Mouse (Mus musculus) kidney, postnatal 4 days (tissue): ENCODE measurements around the gene 6030445D17Rik.

Experiments used
- DNase-seq, 2 experiments: peaks; one replicate each; pipeline ENCODE4 v3.0.0; 2021; ENCODE audit warnings: mixed read lengths in 2 of 2

6030445D17Rik gene

DNA sequence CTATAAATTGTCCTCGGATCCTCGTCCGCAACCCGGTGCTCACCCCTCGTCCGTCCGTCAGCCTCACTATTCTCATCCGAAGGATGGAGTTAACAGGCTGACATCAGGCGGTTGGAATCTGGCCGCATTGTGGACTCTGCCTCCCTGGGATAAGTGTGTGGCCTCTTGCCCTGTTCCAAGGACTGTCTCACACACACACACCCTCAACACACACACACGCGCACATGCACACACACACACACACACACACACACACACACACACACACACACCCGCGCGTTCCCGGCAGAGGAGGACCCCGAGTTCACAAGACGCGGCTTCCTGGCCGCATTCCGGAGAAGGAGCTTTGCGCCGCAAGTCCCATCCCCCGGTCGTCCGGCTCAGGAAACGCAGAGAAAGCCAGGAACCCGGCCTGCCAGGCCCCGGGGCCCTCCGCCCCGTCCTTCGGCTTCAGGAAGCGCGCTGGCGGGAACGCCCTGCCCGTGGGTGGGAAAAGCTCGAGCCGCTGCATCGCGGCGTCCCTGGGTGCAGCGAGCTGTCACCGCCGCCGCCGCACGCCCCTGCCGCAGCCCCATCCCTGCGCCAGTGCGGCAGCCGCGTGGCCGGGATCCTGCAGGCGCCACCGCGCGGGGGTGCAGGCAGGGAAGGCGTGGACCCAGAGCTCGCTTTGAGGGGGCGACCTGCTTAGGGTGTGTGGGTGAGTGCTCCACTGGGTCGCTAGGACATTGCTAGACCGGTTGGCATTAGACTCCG lies at the start of gene 6030445D17Rik:
TSS of gene 6030445D17Rik (plus strand) at position 165 of the 753 bp plus-strand sequence.
- peak; percentile 82 to 89 for DNase-seq

DNA sequence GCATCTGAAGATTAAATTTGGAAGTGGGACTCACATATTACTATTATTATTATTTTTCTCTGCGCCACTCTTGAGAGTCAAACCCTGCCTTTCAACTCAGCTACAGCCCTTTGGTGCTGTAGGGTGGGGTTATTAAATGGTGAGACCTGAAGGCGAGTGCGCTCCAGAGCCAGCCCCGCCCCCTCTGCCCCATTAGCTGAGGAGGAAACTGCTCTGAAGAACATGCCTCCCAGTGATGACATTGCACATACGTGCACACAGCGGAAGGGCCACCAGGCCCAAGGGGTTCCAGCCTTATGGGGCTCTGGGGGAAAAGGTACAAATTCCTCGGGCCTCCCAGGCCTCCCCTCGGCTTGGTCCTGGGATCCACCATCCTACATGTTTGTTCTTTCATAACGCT lies 46.6 kb upstream of the 6030445D17Rik start:
- DNase-seq: no peak

DNA sequence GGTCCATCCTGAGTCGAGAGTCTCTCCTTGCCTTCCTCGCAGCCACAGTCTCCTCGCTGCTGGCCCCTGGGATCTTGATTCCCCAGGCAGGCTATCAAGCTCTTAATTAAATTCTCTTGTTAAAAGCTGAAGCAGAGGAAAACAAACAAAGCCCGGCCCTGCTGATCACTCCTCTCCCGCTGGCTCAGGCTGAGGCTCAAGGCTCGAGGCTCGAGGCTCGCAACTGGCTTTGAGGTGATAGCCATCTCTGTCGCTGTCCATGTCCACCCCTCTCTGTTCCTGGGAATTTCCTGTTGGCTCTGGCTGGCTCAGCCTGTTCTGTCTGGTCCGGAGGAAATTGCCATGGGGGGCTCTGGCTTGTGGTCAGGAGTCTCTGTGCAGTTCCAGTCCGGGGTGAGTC lies 43.1 kb upstream of the 6030445D17Rik start:
- DNase-seq: peak; percentile 26 to 37

DNA sequence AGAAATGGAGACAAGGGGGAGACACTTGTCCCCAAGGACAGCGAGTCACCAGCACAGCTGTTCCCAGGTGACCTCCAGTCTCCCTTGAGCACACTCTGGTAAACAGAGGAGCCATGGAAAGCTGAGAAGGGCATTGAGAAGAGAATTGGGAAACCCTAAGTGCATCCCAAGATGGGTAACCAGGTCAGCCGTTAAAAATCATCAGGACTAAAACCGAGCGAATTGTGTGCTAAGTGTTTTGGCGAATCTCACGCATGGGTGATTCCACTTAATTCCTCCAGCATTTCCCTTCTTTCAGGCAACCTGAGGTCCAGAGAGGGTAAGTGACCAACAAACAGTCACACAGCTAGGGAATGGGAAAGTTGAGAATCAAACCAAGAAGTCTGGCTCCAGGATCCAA lies 42.7 kb upstream of the 6030445D17Rik start:
- DNase-seq: no peak

DNA sequence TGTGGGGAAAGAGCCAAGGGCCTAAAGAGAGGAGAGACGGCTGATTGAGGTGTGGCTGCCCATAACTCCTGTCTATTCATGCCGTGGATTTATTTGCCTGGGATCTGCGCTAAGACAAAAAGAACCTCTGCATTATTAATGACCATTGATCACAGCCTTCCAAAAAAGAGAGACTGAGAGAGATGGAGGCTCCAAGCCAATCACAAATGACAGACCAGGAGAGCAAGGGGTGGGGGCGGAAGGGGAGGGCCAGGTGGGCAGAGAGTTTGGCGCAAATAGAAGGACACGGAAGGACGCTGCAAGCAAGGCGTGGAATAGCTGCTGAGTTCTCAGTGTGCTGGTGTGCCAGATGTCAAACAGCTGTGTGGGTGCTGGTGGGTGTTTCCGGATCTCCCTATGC lies 38.8 kb upstream of the 6030445D17Rik start, which contains the start of gene Htr1d:
TSS of gene Htr1d (plus strand) at position 301 of the 400 bp plus-strand sequence.
- DNase-seq: no peak

DNA sequence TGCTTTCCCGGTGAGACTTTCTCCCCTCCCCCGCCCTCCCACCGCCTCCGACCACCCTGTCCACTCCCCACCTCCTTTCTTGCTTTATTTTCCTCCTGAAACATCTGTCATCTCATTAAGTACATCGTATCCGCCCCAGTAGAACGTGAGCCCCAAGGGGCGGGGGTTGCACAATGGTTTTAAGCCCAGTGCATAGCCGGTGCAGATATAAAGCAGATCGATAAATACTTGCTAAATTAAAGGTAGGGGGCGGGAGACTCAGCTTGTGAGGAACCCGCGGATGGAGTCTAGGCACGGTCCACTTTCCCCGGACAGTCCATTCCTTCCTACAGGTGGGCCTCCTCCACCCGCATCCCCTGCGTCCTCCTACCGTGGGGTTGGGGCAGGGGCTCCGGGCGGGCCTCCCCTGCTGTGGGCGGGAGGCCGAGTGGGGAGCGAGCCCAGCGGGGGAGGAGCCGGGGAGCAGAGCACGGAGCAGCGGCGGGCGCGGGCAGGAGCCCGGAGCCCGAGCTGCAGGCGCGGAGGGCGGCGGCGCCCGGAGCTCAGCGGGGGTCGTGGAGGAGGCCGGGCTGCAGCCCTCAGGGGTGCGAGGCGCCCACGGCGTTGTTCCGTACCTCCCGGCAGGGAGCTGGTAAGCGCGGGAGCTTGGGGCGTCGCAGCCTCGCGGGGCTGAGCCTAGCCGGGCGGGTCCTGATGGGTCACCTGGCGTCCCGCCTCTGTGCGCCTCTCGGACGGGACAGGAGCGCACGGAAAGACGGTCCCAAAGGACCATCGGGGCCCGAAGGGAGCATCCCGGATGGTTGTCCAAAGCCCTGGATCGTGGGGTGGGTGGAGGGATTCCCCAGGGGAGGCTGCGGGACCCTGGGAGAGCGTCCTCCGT lies 37.7 kb upstream of the 6030445D17Rik start:
- peak; percentile 32 to 40 for DNase-seq

DNA sequence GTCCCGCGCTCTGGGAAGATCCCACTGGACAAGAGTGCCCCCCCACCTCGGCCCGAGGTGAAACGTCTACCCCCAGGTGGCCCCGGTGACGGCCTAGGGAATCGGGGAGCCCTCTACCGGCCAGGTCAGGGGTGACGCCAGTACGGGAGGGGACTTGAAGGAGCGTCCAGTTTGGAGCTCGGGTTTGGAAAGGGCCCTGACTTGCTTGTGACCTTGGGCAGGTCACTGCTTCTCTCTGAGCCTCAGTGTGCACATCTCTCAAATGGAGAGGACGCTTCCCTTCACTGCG lies 37.1 kb upstream of the 6030445D17Rik start:
- peak; percentile 56 to 69 for DNase-seq

DNA sequence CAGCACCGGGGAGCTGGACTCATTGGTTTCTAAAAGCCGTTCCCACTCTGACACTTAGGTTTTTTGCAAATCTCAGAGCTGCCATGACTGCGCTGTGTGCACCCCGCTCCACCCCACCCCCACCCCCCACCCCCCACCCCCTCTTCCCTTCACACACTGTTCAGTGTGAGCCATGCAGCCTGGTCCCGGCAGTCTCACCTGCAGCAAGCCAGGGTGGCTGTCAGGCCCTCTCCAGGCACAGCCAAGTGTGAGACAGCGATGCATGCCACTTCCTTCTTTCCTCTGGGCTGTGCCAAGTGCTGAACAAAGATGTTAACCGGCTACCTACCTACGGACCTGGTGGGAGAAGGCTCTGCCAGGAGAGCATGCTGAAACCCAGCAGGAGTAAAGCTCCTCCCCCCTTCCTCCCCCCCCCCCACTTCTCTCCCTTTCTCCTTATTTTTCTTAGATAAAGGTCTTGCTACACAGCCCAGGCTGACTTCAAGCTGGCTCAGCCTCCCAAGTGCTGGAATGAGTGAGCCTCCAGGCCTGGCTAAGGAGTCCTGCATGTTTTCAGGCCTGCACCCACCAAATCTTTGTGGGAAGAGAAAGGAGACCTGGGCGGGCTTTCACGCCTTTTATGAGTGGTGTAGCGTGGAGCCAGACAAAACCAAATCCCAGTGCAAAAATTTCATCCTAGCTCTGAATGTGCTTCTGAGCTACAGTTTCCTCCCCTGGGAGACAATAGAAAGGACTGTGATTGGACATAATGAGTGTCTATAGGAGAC lies 31.3 kb upstream of the 6030445D17Rik start:
- DNase-seq: peak; percentile 18 to 34

DNA sequence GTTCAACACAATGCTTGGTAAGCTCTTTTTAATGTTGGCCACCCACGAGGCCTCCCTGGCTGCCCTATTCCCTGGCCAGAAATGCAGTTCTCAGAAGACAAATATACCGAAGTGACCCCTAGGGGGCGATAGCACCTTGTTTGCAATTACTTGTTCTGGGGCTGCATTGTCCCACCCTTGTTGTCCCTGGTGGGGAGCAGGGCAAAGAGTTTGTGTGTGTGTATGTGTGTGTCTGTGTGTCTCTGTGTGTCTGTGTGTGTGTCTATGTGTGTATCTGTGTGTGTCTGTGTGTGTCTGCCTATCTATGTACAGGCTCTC lies 30.7 kb upstream of the 6030445D17Rik start:
- DNase-seq: peak; percentile 75 to 83

DNA sequence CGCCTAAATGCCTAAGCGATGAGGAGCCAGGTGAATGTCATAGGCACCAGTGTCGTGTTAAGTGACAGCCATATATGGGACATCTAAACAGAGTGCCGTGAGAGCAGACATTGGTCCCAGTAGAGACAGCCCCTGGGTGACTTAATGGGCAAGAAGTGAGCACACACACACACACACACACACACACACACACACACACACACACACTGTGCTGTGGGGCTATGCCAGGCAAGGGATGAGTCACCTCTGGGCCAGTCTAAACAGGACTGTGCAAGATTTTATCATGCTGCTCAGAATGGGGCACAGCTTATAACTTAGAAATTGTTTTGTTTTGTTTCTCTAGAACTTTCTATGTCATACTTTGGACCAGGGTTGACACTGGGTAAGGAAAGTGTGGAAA lies 28.0 kb upstream of the 6030445D17Rik start:
- no peak for DNase-seq

DNA sequence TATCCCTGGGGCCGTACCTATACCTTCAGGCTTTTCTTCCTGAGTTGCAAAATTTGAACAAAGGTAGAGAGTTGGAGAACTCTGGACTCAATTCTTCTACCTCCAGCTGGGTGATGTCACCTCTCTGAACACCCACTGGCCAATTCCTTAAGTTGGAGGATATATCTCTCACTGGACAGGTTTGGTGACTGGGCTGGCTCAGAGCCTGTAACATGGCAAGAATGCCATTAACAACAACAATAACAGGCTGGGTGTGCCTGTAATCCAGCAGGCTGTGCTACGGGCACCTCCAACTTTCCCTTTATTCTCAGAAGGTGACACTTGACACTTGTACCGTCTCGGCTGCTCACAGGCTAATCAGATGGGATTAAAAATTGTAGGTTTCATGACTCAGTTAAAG lies 22.9 kb upstream of the 6030445D17Rik start:
- no peak for DNase-seq

DNA sequence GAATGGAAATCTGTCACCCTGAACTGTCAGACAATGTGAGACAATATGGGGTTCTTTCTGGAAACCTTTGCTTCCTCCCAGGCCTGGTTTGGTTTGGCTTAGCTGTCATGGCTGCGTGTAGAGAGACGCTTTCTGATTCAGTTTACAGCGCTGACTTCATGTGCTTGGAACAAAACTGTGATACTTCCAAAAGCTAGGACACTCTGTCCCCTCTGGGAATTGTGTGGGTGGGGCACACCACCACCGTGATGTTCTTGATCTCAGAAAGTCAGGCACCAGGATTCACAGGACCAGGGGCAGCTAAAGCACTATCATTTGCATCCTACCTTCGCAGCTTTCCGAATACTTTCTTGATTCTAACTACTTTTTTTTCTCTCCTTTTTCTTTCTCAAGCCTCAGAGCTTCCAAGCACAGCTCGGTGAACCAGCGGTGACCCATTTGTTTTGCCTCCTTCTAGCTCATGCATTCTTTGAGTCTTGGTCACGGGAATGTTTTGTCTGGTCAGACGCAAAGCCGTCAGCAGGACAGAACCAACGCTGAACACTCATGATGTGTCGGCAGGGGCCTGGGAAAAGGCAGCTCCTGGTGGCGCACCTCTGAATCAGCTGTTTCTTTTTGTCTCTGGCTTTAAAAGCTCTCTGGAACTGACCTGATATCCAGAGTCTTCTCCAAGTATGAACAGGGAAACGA lies 20.6 kb upstream of the 6030445D17Rik start:
- peak in 1 of 2 experiments; percentile 15 for DNase-seq

DNA sequence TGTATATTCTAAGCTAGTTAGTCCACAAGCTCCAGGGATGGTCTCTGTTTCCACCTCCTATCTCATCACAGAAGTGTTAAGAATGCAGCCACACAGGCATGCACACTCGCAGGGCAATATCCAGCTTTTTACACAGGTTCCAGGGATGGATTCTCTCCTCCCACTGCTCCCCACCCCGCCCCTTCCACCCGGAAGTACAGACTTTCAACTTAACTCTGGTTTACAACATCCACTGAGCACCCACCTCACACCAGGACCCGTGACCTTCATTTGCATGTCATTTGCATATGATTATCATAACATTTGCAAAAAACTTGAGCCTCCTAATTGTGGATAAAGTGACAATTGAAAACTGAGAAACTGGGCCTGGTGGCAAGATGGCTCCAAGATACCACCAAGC lies 17.5 kb upstream of the 6030445D17Rik start:
- no peak for DNase-seq

DNA sequence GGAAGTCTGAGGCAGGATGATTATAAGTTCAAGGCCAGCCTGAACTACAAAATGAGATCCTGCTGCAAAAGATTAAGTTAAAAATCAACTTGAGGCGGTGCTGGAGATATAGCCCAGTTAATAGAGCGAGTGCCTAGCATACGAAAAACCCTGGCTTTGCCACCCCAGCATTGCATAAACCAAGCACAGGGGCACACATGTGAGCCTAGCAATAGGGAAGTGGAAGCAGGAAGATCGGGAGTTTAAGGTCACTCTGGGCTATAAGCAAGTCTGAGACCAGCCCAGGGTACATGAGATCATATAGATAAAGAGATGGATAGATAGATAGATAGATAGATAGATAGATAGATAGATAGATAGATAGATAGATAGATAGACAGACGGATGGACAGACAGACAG lies 12.3 kb upstream of the 6030445D17Rik start:
- DNase-seq: no peak

DNA sequence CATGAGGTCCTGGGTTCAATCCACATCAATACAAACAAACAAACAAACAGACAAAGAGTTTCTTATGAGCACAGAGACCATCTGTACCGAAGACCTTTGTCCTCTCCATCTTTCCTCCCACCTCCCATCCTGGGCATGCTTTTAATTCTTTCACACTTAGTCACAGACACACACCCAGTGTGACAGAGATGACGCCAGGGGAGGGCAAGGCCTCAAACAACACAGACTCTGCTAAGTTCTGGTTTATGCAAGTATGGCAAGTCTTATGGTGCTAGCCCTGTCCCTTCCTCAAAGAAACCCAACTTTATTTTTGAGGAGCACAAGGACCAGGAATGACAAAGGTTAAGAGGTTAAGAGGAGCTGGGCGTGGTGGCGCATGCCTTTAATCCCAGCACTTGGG lies 11.8 kb upstream of the 6030445D17Rik start:
- DNase-seq: no peak

DNA sequence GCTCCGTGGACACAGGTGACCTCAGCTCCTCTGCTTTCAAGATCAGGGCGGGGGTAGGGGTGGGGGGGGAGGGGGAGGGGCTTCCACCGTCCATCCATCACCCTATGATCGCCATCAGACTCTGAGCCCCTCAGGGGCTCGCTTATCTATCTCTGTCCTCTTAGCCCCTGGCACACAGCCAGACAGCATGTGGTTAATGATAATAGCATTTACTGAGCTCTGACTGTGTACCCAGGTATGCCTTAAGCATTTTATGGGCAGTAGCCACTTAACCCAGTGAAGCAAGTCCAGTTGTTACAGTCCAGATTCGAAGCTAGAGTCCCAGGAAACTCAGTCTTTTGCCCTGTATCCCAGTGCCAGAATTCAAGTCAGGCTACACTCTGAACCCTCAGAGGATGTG lies 10.5 kb upstream of the 6030445D17Rik start:
- DNase-seq: peak; percentile 53 to 65

DNA sequence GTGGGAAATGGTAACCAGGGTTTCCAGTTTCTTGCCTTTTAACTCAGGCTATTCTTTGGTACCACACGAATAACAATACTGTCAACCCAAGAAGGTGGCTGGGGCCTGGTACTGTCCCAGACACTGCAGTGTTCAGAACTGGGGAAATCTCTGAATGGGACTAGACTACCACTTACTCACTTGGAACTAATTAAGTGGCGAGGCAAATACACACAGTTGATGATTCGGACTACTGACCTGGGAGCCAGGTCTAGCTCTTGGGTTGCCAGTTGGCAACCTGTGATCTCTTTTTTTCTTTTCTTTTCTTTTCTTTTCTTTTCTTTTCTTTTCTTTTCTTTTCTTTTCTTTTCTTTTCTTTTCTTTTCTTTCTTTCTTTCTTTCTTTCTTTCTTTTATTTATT lies 9.8 kb upstream of the 6030445D17Rik start:
- DNase-seq: no peak

DNA sequence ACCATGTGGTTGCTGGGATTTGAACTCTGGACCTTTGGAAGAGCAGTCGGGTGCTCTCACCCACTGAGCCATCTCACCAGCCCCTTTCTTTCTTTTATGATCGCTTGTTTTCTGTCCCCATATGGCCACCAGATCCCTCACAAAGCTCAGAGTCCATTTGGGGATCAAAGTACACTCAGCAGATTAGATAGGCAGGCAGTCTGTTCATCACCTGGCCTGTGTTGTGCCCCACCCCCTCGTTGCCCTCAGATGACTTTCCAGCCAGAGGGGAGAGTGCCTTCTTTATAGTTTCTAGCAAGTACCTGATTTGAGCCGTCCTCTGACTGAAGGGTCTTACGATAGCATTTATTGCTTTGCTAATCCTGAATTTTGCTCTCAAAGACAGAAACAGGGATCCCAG lies 9.3 kb upstream of the 6030445D17Rik start:
- DNase-seq: no peak

DNA sequence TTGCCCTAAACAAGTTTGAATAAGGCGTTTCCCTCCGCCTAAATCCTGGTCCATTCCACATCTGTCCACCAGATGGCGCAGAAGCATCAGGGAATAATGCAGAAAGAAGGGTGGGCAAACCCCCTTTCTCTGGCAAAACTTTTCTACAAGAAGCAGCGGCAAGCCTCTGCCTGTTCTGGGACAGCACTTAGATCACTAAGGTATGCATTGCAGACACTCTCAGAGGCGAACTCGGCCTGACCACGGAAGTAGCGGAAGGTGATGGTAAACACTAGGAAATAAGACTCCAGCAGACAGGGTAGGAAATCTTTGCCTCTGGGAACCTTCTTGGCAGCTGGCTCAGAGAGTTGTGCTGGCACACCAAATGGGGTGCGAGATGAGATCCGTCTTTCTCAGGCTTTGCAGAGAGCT lies 7.2 kb upstream of the 6030445D17Rik start:
- DNase-seq: peak; percentile 90 to 91

DNA sequence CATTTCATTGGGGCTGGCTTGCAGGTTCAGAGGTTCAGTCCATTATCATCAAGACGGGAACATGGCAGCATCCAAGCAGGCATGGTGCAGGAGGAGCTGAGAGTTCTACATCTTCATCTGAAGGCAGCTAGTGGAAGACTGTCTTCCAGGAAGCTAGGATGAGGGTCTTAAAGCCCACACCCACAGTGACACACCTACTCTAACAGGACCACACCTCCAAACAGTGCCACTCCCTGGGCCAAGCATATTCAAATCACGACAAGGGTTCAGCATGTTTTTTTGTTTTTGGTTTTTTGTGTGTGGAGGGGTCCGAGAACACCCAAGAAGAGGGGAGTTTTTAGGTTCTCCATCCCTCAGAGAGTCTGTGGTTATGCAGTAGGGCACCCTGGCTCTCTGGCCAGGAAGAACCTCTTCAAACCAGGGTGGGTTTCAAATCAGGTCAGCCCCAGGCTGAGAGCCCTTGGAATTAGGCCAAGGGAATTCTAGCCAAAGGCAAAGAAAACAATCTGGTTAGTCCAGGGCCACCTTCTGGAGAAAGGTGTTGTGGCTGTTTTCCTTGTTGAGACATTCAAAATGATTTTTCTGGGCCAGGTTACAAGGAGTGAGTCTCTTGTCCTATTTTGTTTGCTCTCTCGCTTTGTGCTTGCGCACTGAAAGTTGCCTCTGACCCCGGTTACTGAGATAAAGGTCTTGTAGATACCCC lies 5.4 kb upstream of the 6030445D17Rik start:
- no peak for DNase-seq

DNA sequence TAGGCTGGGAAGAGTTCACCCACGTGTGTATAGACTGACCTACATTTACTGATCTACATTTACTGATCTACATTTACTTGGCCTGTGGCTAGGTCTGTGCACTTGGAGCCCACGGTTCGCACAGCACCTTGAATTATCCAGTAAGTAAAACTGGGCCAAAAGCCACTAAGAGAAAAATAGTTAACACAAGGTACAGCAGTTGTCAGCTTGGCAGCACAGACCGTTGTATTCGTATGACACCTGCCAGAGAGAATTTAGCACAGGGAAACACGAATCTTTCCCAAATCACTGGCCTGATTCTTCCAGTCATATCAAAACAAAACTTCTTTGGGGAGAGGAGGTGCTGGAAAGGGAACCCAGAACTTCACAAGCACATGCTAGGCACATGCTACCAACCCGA lies 3.8 kb upstream of the 6030445D17Rik start:
- no peak for DNase-seq

DNA sequence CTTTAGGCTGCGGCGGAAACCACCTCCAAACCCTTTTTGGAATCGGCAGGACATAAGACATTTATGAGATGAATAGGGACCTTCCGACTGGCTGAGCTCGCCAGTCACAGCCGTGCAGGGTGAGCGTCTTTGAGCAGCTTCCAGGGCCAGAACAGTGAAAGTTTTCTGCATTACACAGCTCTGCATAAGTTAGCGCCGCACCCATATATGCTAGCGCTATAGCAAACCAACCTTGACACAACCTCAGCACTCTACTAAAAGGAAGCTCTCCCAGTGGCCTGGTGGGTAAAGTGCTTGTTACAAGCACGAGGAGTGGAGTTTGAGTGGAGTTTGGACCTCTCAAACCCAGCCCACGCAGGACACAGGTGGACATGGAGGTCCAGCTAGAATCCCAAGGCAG lies 2.8 kb upstream of the 6030445D17Rik start:
- DNase-seq: no peak
